Mouse (Mus musculus): ENCODE measurements around the gene Sord.

DNA sequence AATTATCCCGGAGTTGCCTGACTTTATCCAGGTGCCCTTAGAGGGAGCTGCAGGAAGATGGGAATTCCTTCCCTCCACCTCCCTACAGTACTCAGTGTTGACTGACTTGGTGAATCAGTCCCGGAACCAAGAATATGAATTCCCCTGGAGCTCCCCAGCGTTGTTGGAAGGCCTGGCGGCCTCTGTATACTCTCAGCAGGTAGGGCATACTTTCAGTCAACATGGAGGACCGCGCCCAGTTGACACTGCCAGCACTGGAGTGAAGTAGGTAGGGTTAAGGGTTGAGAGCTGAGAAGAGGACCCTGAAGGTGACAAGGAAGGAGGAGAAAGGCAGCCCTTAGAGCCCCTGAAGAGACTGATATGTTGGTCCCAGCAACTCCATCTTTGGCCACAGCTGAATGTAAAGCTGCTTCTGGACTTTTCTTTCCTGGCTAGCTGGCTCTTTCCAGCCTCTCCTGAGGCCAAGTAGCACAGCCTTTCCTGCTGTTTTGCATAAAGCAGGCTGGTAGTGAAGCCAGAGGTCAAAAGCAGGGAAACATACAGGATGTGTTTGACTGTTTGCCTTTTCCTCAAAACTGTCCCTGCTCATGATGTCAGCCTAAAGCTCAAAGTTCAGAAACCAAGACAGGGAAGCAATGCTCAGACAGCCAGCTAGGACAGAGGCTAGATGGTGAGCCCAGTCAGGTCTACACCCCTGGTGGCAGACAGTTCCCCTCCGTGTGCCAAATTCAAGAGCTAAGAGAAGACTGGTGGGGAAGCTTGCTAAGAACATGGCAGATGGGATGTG is 32.1 kb downstream of the Sord start:
- TF ChIP-seq POLR2A (IDR thresholded peaks at IDR 0.05; ENCODE audit: insufficient read length, low read depth) (no peak), POLR2AphosphoS2 (IDR thresholded peaks at IDR 0.05; ENCODE audit: insufficient read length, low read depth) (no peak), MYOG (IDR thresholded peaks at IDR 0.05; ENCODE audit: control insufficient read depth in 1 of 3, insufficient read depth in 1 of 3, insufficient read length in 2 of 3, low read depth in 2 of 3) (no peak), REST (IDR thresholded peaks at IDR 0.05; ENCODE audit: insufficient read depth, insufficient read length) (no peak), CEBPB (IDR thresholded peaks at IDR 0.05; ENCODE audit: insufficient read depth, poor library complexity, severe bottlenecking) (no peak), MAX (IDR thresholded peaks at IDR 0.05; ENCODE audit: low read depth) (no peak)

Data from myocyte (in vitro differentiated cells).